Mouse (Mus musculus) heart, adult 10 weeks (tissue): Measurements from ENCODE around the gene Tmem131. TPM values are rescaled to one million over a fixed set of nuclear protein-coding genes. Genes with fewer than 3 reads are reported as not detected.

Experiments used
- polyA plus RNA-seq: library from polyadenylated mRNA; stranded (reverse); fragments of 350-450 nt; fragmentation: Illumina TruSeq; extraction: RNeasy Lipid Tissue Mini Kit (QIAGEN cat#74804); gene quantifications from one replicate; pipeline ENCODE4 v1.2.3, GENCODE M21; 2014; ENCODE audit warnings: low read depth, low replicate concordance

Gene Tmem131
- polyA plus RNA-seq, result 22.5 TPM

GRCm38 (mm10) chr1:36943653-36944052 lies at the start of gene Tmem131:
Gene Tmem131 (minus strand): TSS chr1:36943666.

GRCm38 (mm10) chr1:36761568-36761967 lies 181.9 kb downstream of the Tmem131 start, which contains the start of gene Zap70:
Gene Zap70 (plus strand): TSS chr1:36761798.

Other genes starting within 250 kb of the Tmem131 start
- gene 4933424G06Rik, start 233.5 kb downstream of the Tmem131 start, polyA plus RNA-seq, result not detected
- gene Actr1b, start 229.2 kb downstream of the Tmem131 start, polyA plus RNA-seq, result 80.8 TPM
- not detected for gene Zap70, start 181.9 kb downstream of the Tmem131 start, polyA plus RNA-seq
- gene Vwa3b, start 82.9 kb upstream of the Tmem131 start, polyA plus RNA-seq, result 1.3 TPM